In genomic region chr5:44223341-44223881, GRCm38 (mm10) we compare ENCODE assay signal across 10 mouse cellular contexts. TPM values are rescaled to one million over a fixed set of nuclear protein-coding genes. Genes with fewer than 3 reads are reported as not detected.
DNase-seq lines count a peak whose midpoint lies in the region; ATAC-seq lines count a peak whose summit lies in the region.
"Had no signal": no experiment of that assay in that cellular context is flagged by ENCODE, and none has a peak within 500 bp of the region (broad histone marks: within the 10 kb centered on the region; RNA-seq: fewer than 3 reads in every experiment).

No protein-coding gene starts in this region.

- DNase-seq in heart, adult 11 months: peak; percentile 54
- DNase-seq in T-cell, adult 2 months (ENCODE audit: low spot score): peak; percentile 55
- DNase-seq in limb, embryonic 10.5 days (ENCODE audit: low spot score): peak; percentile 19
- peak; percentile 65 for DNase-seq in naive thymus-derived CD4-positive, alpha-beta T cell, adult 2 months (ENCODE audit: low read depth)
- DNase-seq in frontal cortex, postnatal 10 days (ENCODE audit: low spot score in 2 of 2): no peak
- no peak for DNase-seq in cerebellum, adult 8-10 months

- no peaks in the 10 kb centered on the region for H3K36me3 ChIP-seq in heart, embryonic 12.5 days
- peaks cover 9% of the 10 kb centered on the region for H3K36me3 ChIP-seq in limb, embryonic 10.5 days
- H3K36me3 ChIP-seq in hindbrain, embryonic 12.5 days: no peaks in the 10 kb centered on the region
- H3K36me3 ChIP-seq: embryonic facial prominence, embryonic 15.5 days; hindbrain, embryonic 10.5 days had no signal

- no peak for ATAC-seq in heart, embryonic 12.5 days (ENCODE audit: insufficient number of reproducible peaks, low FRiP score)
- ATAC-seq in hindbrain, embryonic 12.5 days (ENCODE audit: low FRiP score): no peak

- no peak overlapping the region for H3K4me3 ChIP-seq in heart, embryonic 12.5 days
- H3K4me3 ChIP-seq in limb, embryonic 10.5 days: no peak overlapping the region
- no peak overlapping the region for H3K4me3 ChIP-seq in hindbrain, embryonic 12.5 days
- H3K4me3 ChIP-seq: embryonic facial prominence, embryonic 15.5 days; hindbrain, embryonic 10.5 days had no signal

- no peak overlapping the region for H3K9ac ChIP-seq in heart, embryonic 12.5 days
- H3K9ac ChIP-seq in hindbrain, embryonic 12.5 days: no peak overlapping the region
- H3K9ac ChIP-seq: embryonic facial prominence, embryonic 15.5 days had no signal

- WGBS in heart, embryonic 12.5 days: 64% methylated on average over 16 of the region's 16 CpGs
- WGBS in limb, embryonic 10.5 days: 96% methylated on average over 16 of the region's 16 CpGs
- 91% methylated on average over 16 of the region's 16 CpGs for WGBS in hindbrain, embryonic 12.5 days

- H3K4me1 ChIP-seq in heart, embryonic 12.5 days (replicated peaks): peaks cover 24% of the 10 kb centered on the region
- H3K4me1 ChIP-seq in limb, embryonic 10.5 days: peaks cover 35% of the 10 kb centered on the region
- H3K4me1 ChIP-seq in hindbrain, embryonic 12.5 days: peaks cover 21% of the 10 kb centered on the region

- no peaks in the 10 kb centered on the region for H3K27me3 ChIP-seq in heart, embryonic 12.5 days (replicated peaks)
- no peaks in the 10 kb centered on the region for H3K27me3 ChIP-seq in limb, embryonic 10.5 days (ENCODE audit: low read depth, poor library complexity, severe bottlenecking)
- H3K27me3 ChIP-seq in hindbrain, embryonic 12.5 days: no peaks in the 10 kb centered on the region
- H3K27me3 ChIP-seq: embryonic facial prominence, embryonic 15.5 days had no signal

- H3K9me3 ChIP-seq in heart, embryonic 12.5 days (replicated peaks): no peaks in the 10 kb centered on the region
- H3K9me3 ChIP-seq in limb, embryonic 10.5 days (replicated peaks): no peaks in the 10 kb centered on the region
- no peaks in the 10 kb centered on the region for H3K9me3 ChIP-seq in hindbrain, embryonic 12.5 days (replicated peaks)
- H3K9me3 ChIP-seq: embryonic facial prominence, embryonic 15.5 days; hindbrain, embryonic 10.5 days had no signal

- no peak overlapping the region for H3K4me2 ChIP-seq in heart, embryonic 12.5 days
- no peak overlapping the region for H3K4me2 ChIP-seq in hindbrain, embryonic 12.5 days (replicated peaks)

- no peak overlapping the region for H3K27ac ChIP-seq in heart, embryonic 12.5 days (ENCODE audit: poor library complexity, severe bottlenecking)
- H3K27ac ChIP-seq in limb, embryonic 10.5 days: no peak overlapping the region
- H3K27ac ChIP-seq in hindbrain, embryonic 12.5 days: no peak overlapping the region
- H3K27ac ChIP-seq: embryonic facial prominence, embryonic 15.5 days; hindbrain, embryonic 10.5 days had no signal

RNA-seq across cellular contexts. Expression of gene Tapt1, which starts 3.0 kb away (rescaled TPM):
- polyA plus RNA-seq in heart, embryonic 12.5 days (2016; fragmentation: Nextera tagmentation; extraction: Ambion mirVana): 28.3 and 32.6 TPM in 2 replicates
- polyA plus RNA-seq in limb, embryonic 10.5 days (2016; fragmentation: Nextera tagmentation; extraction: Ambion mirVana): 30.5 and 32.4 TPM in 2 replicates
- 36.1 and 37.6 TPM in 2 replicates for polyA plus RNA-seq in hindbrain, embryonic 12.5 days (2016; fragmentation: Nextera tagmentation; extraction: Ambion mirVana)

Comparison
In these comparisons a context has a peak if more than half of its experiments do, and no peak if none do; other contexts are left out.
1. DNase-seq: peak in heart, adult 11 months (single experiment), T-cell, adult 2 months (single experiment), limb, embryonic 10.5 days (single experiment) and naive thymus-derived CD4-positive, alpha-beta T cell, adult 2 months (single experiment); none in frontal cortex, postnatal 10 days (0 of 2) and cerebellum, adult 8-10 months (single experiment).